Mouse (Mus musculus): ENCODE data around the gene Idua. TPM values are rescaled to one million over a fixed set of nuclear protein-coding genes. Genes with fewer than 3 reads are reported as not detected.
"Not testable (repeated sequence)": the region's sequence is repeated elsewhere in the genome, so short reads cannot be mapped to it uniquely, and the experiment has no call there.

Idua gene
- 7.7 and 7.9 TPM in 2 replicates for polyA plus RNA-seq (2015; fragmentation: Nextera tagmentation; extraction: Ambion mirVana)

- ATAC-seq: peak; percentile 25
These were observed at the start of gene Idua for GRCm38 (mm10) chr5:108659698-108660631. TSS of gene Idua (plus strand) at chr5:108660331.

GRCm38 (mm10) chr5:108610426-108610825 is 49.7 kb upstream of the Idua start:
- no peak for ATAC-seq
- 94% methylated on average over 1 of the region's 1 CpGs for WGBS
- H3K9me3 ChIP-seq (replicated peaks): no peaks in the 10 kb centered on the region
- H3K36me3 ChIP-seq (ENCODE audit: poor library complexity, severe bottlenecking): peaks cover 94% of the 10 kb centered on the region
- no peak overlapping the region for H3K4me3 ChIP-seq
- no peaks in the 10 kb centered on the region for H3K4me1 ChIP-seq
- H3K27ac ChIP-seq: no peak overlapping the region
- H3K27me3 ChIP-seq: no peaks in the 10 kb centered on the region
- no peak overlapping the region for H3K4me2 ChIP-seq
- H3K9ac ChIP-seq: no peak overlapping the region

More at GRCm38 (mm10) chr5:108659698-108660631, at the start of gene Idua:
- Histone ChIP-seq H3K4me3 (peak within 1 kb of the TSS; percentile 63), H3K36me3 (ENCODE audit: poor library complexity, severe bottlenecking) (peaks cover 28% of the 10 kb centered on the region), H3K4me1 (peaks cover 18% of the 10 kb centered on the region), H3K9me3 (replicated peaks) (no peaks in the 10 kb centered on the region), H3K27ac (no peak within 1 kb of the TSS), H3K4me2 (peak within 1 kb of the TSS; percentile 89), H3K27me3 (peaks cover 9% of the 10 kb centered on the region; the same call in 1 of the 2 replicates), H3K9ac (peak within 1 kb of the TSS; percentile 81)
- WGBS: 10% methylated on average over 24 of the region's 24 CpGs

- no peaks in the 10 kb centered on the region for H3K4me1 ChIP-seq
- no peaks in the 10 kb centered on the region for H3K9me3 ChIP-seq (replicated peaks)
- no peaks in the 10 kb centered on the region for H3K27me3 ChIP-seq
- 86% methylated on average over 2 of the region's 2 CpGs for WGBS
- ATAC-seq: no peak
- H3K27ac ChIP-seq: no peak overlapping the region
- no peak overlapping the region for H3K4me3 ChIP-seq
- no peak overlapping the region for H3K4me2 ChIP-seq
- no peak overlapping the region for H3K9ac ChIP-seq
- peaks cover 66% of the 10 kb centered on the region for H3K36me3 ChIP-seq (ENCODE audit: poor library complexity, severe bottlenecking)
These were observed 38.3 kb upstream of the Idua start for GRCm38 (mm10) chr5:108621870-108622269.

- Histone ChIP-seq H3K9ac (no peak overlapping the region), H3K36me3 (ENCODE audit: poor library complexity, severe bottlenecking) (peaks cover 34% of the 10 kb centered on the region), H3K4me3 (no peak overlapping the region), H3K27me3 (no peaks in the 10 kb centered on the region), H3K27ac (no peak overlapping the region), H3K4me1 (peaks cover 25% of the 10 kb centered on the region), H3K4me2 (no peak overlapping the region), H3K9me3 (replicated peaks) (no peaks in the 10 kb centered on the region)
- no peak for ATAC-seq
- WGBS: 88% methylated on average over 4 of the region's 4 CpGs
These were observed 34.0 kb upstream of the Idua start for GRCm38 (mm10) chr5:108626050-108626660.

- Histone ChIP-seq H3K27ac (peak overlapping the region; percentile 78), H3K9me3 (replicated peaks) (no peaks in the 10 kb centered on the region), H3K4me2 (peak overlapping the region; percentile 80), H3K36me3 (ENCODE audit: poor library complexity, severe bottlenecking) (peaks cover 7% of the 10 kb centered on the region), H3K4me3 (peak overlapping the region; percentile 84), H3K9ac (peak overlapping the region; percentile 94), H3K27me3 (no peaks in the 10 kb centered on the region), H3K4me1 (peaks cover 25% of the 10 kb centered on the region)
- 3% methylated on average over 32 of the region's 32 CpGs for WGBS
- ATAC-seq: peak; percentile 86; the same call in 1 of the 2 replicates
These were observed 31.1 kb upstream of the Idua start for GRCm38 (mm10) chr5:108628891-108629633.

GRCm38 (mm10) chr5:108629634-108630483 is 30.3 kb upstream of the Idua start, which contains the start of the genes Gak and Tmem175:
TSS of gene Gak (minus strand) at chr5:108629755.
TSS of gene Tmem175 (plus strand) at chr5:108629770.
- WGBS: under 1% methylated on average over 58 of the region's 58 CpGs
- Histone ChIP-seq H3K27ac (peak within 1 kb of the TSS; percentile 78), H3K9me3 (replicated peaks) (no peaks in the 10 kb centered on the region), H3K4me1 (peaks cover 25% of the 10 kb centered on the region), H3K9ac (peak within 1 kb of the TSS; percentile 94), H3K27me3 (no peaks in the 10 kb centered on the region), H3K4me3 (peak within 1 kb of the TSS; percentile 84), H3K4me2 (peak within 1 kb of the TSS; percentile 80), H3K36me3 (ENCODE audit: poor library complexity, severe bottlenecking) (no peaks in the 10 kb centered on the region)
- ATAC-seq: peak; percentile 98

GRCm38 (mm10) chr5:108633676-108634075 is 26.5 kb upstream of the Idua start:
- WGBS: 91% methylated on average over 4 of the region's 4 CpGs
- H3K9me3 ChIP-seq (replicated peaks): no peaks in the 10 kb centered on the region
- no peak overlapping the region for H3K4me3 ChIP-seq
- ATAC-seq: no peak
- H3K36me3 ChIP-seq (ENCODE audit: poor library complexity, severe bottlenecking): peaks cover 8% of the 10 kb centered on the region; the same call in 1 of the 2 replicates
- H3K9ac ChIP-seq: no peak overlapping the region
- H3K4me1 ChIP-seq: peaks cover 13% of the 10 kb centered on the region
- no peaks in the 10 kb centered on the region for H3K27me3 ChIP-seq
- H3K27ac ChIP-seq: no peak overlapping the region
- H3K4me2 ChIP-seq: no peak overlapping the region

GRCm38 (mm10) chr5:108634088-108634487 is 26.0 kb upstream of the Idua start:
- not testable (repeated sequence) for H3K4me3 ChIP-seq; H3K27me3 ChIP-seq; H3K27ac ChIP-seq; H3K4me1 ChIP-seq; ATAC-seq; H3K36me3 ChIP-seq (ENCODE audit: poor library complexity, severe bottlenecking); H3K4me2 ChIP-seq; H3K9me3 ChIP-seq (replicated peaks); H3K9ac ChIP-seq
- WGBS: 77% methylated on average over 3 of the region's 3 CpGs

- Histone ChIP-seq H3K27ac (no peak overlapping the region), H3K36me3 (ENCODE audit: poor library complexity, severe bottlenecking) (peaks cover 15% of the 10 kb centered on the region; the same call in 1 of the 2 replicates), H3K4me1 (no peaks in the 10 kb centered on the region), H3K9me3 (replicated peaks) (no peaks in the 10 kb centered on the region), H3K4me2 (no peak overlapping the region), H3K27me3 (no peaks in the 10 kb centered on the region), H3K9ac (no peak overlapping the region), H3K4me3 (no peak overlapping the region)
- 87% methylated on average over 4 of the region's 4 CpGs for WGBS
- no peak for ATAC-seq
These were observed 24.0 kb upstream of the Idua start for GRCm38 (mm10) chr5:108636172-108636571.

GRCm38 (mm10) chr5:108643674-108644073 is 16.5 kb upstream of the Idua start:
- H3K27me3 ChIP-seq: no peaks in the 10 kb centered on the region
- H3K4me3 ChIP-seq: no peak overlapping the region
- H3K4me2 ChIP-seq: no peak overlapping the region
- H3K4me1 ChIP-seq: no peaks in the 10 kb centered on the region
- H3K27ac ChIP-seq: no peak overlapping the region
- ATAC-seq: no peak
- H3K9ac ChIP-seq: no peak overlapping the region
- WGBS: 85% methylated on average over 2 of the region's 2 CpGs
- H3K9me3 ChIP-seq (replicated peaks): no peaks in the 10 kb centered on the region
- H3K36me3 ChIP-seq (ENCODE audit: poor library complexity, severe bottlenecking): peaks cover 70% of the 10 kb centered on the region
